Mouse (Mus musculus) midbrain, embryonic 14.5 days (tissue): ENCODE measurements around the gene Col11a2. TPM values are rescaled to one million over a fixed set of nuclear protein-coding genes. Genes with fewer than 3 reads are reported as not detected.

Experiments
- ATAC-seq: fragments of 200-750 bp; cut with Nextera tagmentation; 2 replicates; pipeline ENCODE4 v1.8.0; 2017; ENCODE audit warnings: moderate number of reproducible peaks, moderate library complexity; ENCODE audit not compliant: low FRiP score, low TSS enrichment
- DNase-seq: peaks from one replicate; pipeline ENCODE4 v3.0.0-alpha.2; 2015
- H3K27ac ChIP-seq: fragments of 300-500 bp; sonication (generic); replicated peaks from 2 replicates; pipeline ENCODE4 v1.5.1; 2014; ENCODE audit warnings: mild to moderate bottlenecking, low read depth, low read length, moderate library complexity
- H3K27me3 ChIP-seq: fragments of 300-500 bp; sonication (generic); 2 replicates; pipeline ENCODE4 v1.6.1; 2014; ENCODE audit warnings: low read length, control low read depth, mixed read lengths; ENCODE audit not compliant: control insufficient read depth, insufficient read depth
- H3K36me3 ChIP-seq: fragments of 300-500 bp; sonication (generic); 2 replicates; pipeline ENCODE4 v1.6.1; 2014; ENCODE audit warnings: low read length, control low read depth; ENCODE audit not compliant: control insufficient read depth, insufficient read depth
- H3K4me1 ChIP-seq: fragments of 300-500 bp; sonication (generic); 2 replicates; pipeline ENCODE4 v1.6.1; 2014; ENCODE audit warnings: mild to moderate bottlenecking, antibody characterized with exemption, low read length, control low read depth; ENCODE audit not compliant: control insufficient read depth, insufficient read depth
- H3K4me2 ChIP-seq: fragments of 300-500 bp; sonication (generic); 2 replicates; pipeline ENCODE4 v1.6.1; 2014; ENCODE audit warnings: mild to moderate bottlenecking, low read length, moderate library complexity
- H3K4me3 ChIP-seq: fragments of 300-500 bp; sonication (generic); replicated peaks from 2 replicates; pipeline ENCODE4 v1.5.1; 2014; ENCODE audit warnings: low read depth, low read length
- H3K9ac ChIP-seq: fragments of 300-500 bp; sonication (generic); replicated peaks from 2 replicates; pipeline ENCODE4 v1.6.1; 2014; ENCODE audit warnings: mild to moderate bottlenecking, low read length, moderate library complexity
- H3K9me3 ChIP-seq: fragments of 300-500 bp; sonication (generic); 2 replicates; pipeline ENCODE4 v1.6.1; 2016; ENCODE audit warnings: low read length, control low read depth, mixed read lengths; ENCODE audit not compliant: control insufficient read depth
- WGBS: fragments of 180-500 bp; shearing (Covaris S2); extraction: QIAGEN DNeasy Blood & Tissue Kit; methylation state at CpG from one replicate; pipeline ENCODE4 v1.1.7; 2014; 5-methylcytosine and 5-hydroxymethylcytosine counted together
- polyA plus RNA-seq: library from polyadenylated mRNA; unstranded; fragments of >200 nt; fragmentation: Nextera tagmentation; extraction: Ambion mirVana; gene quantifications from 2 replicates; pipeline ENCODE4 v1.2.1, GENCODE M21; 2014

Gene Col11a2
- polyA plus RNA-seq, 1 experiment from 2014 or later, result 2.4 TPM

- ATAC-seq, result no peak
- Histone ChIP-seq H3K4me1 (no peaks in the 10 kb centered on the region), H3K9ac (no peak overlapping the region), H3K27me3 (no peaks in the 10 kb centered on the region), H3K4me3 (no peak overlapping the region), H3K27ac (no peak overlapping the region), H3K36me3 (no peaks in the 10 kb centered on the region), H3K4me2 (no peak overlapping the region), H3K9me3 (no peaks in the 10 kb centered on the region)
- peak; percentile 35 for DNase-seq
- 64% methylated on average over 5 of the region's 5 CpGs for WGBS
Observed at GRCm38 (mm10) chr17:34099531-34099930, 60.3 kb downstream of the Col11a2 start.

- Histone ChIP-seq H3K4me3 (no peak overlapping the region), H3K9me3 (peaks cover 7% of the 10 kb centered on the region; the same call in 1 of the 2 replicates)
- WGBS, result 31% methylated on average over 5 of the region's 5 CpGs
Observed at GRCm38 (mm10) chr17:34101185-34101584, 61.9 kb downstream of the Col11a2 start.

GRCm38 (mm10) chr17:34101604-34102032, 62.4 kb downstream of the Col11a2 start:
- Histone ChIP-seq H3K36me3 (no peaks in the 10 kb centered on the region), H3K4me2 (peak overlapping the region; percentile 37), H3K4me3 (no peak overlapping the region), H3K4me1 (no peaks in the 10 kb centered on the region), H3K9me3 (peaks cover 7% of the 10 kb centered on the region; the same call in 1 of the 2 replicates), H3K27me3 (no peaks in the 10 kb centered on the region), H3K27ac (no peak overlapping the region), H3K9ac (no peak overlapping the region)
- WGBS, result 5% methylated on average over 12 of the region's 12 CpGs
- DNase-seq (peak; percentile 97), ATAC-seq (peak; percentile 58; the same call in 1 of the 2 replicates)

More at GRCm38 (mm10) chr17:34101185-34101584, 61.9 kb downstream of the Col11a2 start:
- H3K27me3 ChIP-seq, result no peaks in the 10 kb centered on the region
- no peaks in the 10 kb centered on the region for H3K4me1 ChIP-seq
- H3K9ac ChIP-seq, result no peak overlapping the region
- DNase-seq, result no peak
- H3K4me2 ChIP-seq, result no peak overlapping the region
- H3K36me3 ChIP-seq, result no peaks in the 10 kb centered on the region
- ATAC-seq, result no peak
- no peak overlapping the region for H3K27ac ChIP-seq

GRCm38 (mm10) chr17:34102831-34103230, 63.6 kb downstream of the Col11a2 start:
- H3K9me3 ChIP-seq, result peaks cover 7% of the 10 kb centered on the region; the same call in 1 of the 2 replicates
- no peaks in the 10 kb centered on the region for H3K4me1 ChIP-seq
- no peak overlapping the region for H3K27ac ChIP-seq
- no peak overlapping the region for H3K4me3 ChIP-seq
- no peaks in the 10 kb centered on the region for H3K27me3 ChIP-seq
- no peak overlapping the region for H3K9ac ChIP-seq
- H3K4me2 ChIP-seq, result no peak overlapping the region
- ATAC-seq (no peak), DNase-seq (no peak)
- WGBS, result 83% methylated on average over 6 of the region's 6 CpGs
- H3K36me3 ChIP-seq, result no peaks in the 10 kb centered on the region

GRCm38 (mm10) chr17:34104804-34105203, 65.6 kb downstream of the Col11a2 start:
- Histone ChIP-seq H3K4me3 (no peak overlapping the region), H3K4me1 (no peaks in the 10 kb centered on the region), H3K9ac (no peak overlapping the region), H3K27me3 (no peaks in the 10 kb centered on the region), H3K9me3 (peaks cover 7% of the 10 kb centered on the region; the same call in 1 of the 2 replicates), H3K4me2 (no peak overlapping the region), H3K36me3 (peaks cover 5% of the 10 kb centered on the region), H3K27ac (no peak overlapping the region)
- WGBS, result 86% methylated on average over 9 of the region's 9 CpGs
- ATAC-seq (no peak), DNase-seq (no peak)

GRCm38 (mm10) chr17:34106555-34106954, 67.3 kb downstream of the Col11a2 start:
- 91% methylated on average over 7 of the region's 7 CpGs for WGBS

GRCm38 (mm10) chr17:34107109-34107867, 68.1 kb downstream of the Col11a2 start:
- Histone ChIP-seq H3K9ac (no peak overlapping the region), H3K36me3 (peaks cover 29% of the 10 kb centered on the region), H3K4me3 (no peak overlapping the region), H3K4me2 (no peak overlapping the region), H3K27ac (no peak overlapping the region), H3K9me3 (peaks cover 7% of the 10 kb centered on the region; the same call in 1 of the 2 replicates), H3K4me1 (no peaks in the 10 kb centered on the region), H3K27me3 (no peaks in the 10 kb centered on the region)
- 89% methylated on average over 7 of the region's 7 CpGs for WGBS
- ATAC-seq (no peak), DNase-seq (no peak)

More at GRCm38 (mm10) chr17:34106555-34106954, 67.3 kb downstream of the Col11a2 start:
- no peak overlapping the region for H3K27ac ChIP-seq
- no peaks in the 10 kb centered on the region for H3K27me3 ChIP-seq
- H3K9me3 ChIP-seq, result peaks cover 7% of the 10 kb centered on the region; the same call in 1 of the 2 replicates
- H3K4me1 ChIP-seq, result no peaks in the 10 kb centered on the region
- no peak overlapping the region for H3K4me3 ChIP-seq
- DNase-seq, result no peak
- peaks cover 21% of the 10 kb centered on the region for H3K36me3 ChIP-seq
- no peak for ATAC-seq
- no peak overlapping the region for H3K4me2 ChIP-seq
- H3K9ac ChIP-seq, result no peak overlapping the region

GRCm38 (mm10) chr17:34108460-34108859, 69.2 kb downstream of the Col11a2 start:
- Histone ChIP-seq H3K4me3 (no peak overlapping the region), H3K4me1 (no peaks in the 10 kb centered on the region), H3K36me3 (peaks cover 40% of the 10 kb centered on the region), H3K9me3 (peaks cover 7% of the 10 kb centered on the region; the same call in 1 of the 2 replicates), H3K4me2 (no peak overlapping the region), H3K9ac (no peak overlapping the region), H3K27ac (no peak overlapping the region), H3K27me3 (no peaks in the 10 kb centered on the region)
- 83% methylated on average over 5 of the region's 6 CpGs for WGBS
- ATAC-seq (no peak), DNase-seq (no peak)
